Mouse (Mus musculus) liver, embryonic 14.5 days (tissue): ENCODE results near the gene Prpf3. TPM values are rescaled to one million over a fixed set of nuclear protein-coding genes. Genes with fewer than 3 reads are reported as not detected.

ENCODE experiments used
- ATAC-seq: fragments of 200-750 bp; cut with Nextera tagmentation; 2 replicates; pipeline ENCODE4 v1.8.0; 2017; ENCODE audit warnings: moderate number of reproducible peaks, mild to moderate bottlenecking, moderate library complexity; ENCODE audit not compliant: insufficient read depth
- DNase-seq, 3 experiments: peaks; one replicate each; pipeline ENCODE4 v3.0.0-alpha.2; 2012 to 2013; ENCODE audit warnings: low read depth in 3 of 3, low spot score in 3 of 3
- H3K27ac ChIP-seq: fragments of 300-500 bp; sonication (generic); 2 replicates; pipeline ENCODE4 v1.5.1; 2014; ENCODE audit warnings: moderate library complexity, mild to moderate bottlenecking, control low read depth, inconsistent platforms
- H3K27me3 ChIP-seq: fragments of 300-500 bp; sonication (generic); 2 replicates; pipeline ENCODE4 v1.6.1; 2014; ENCODE audit warnings: mild to moderate bottlenecking, low read length, moderate library complexity; ENCODE audit not compliant: control insufficient read depth, insufficient read depth
- H3K36me3 ChIP-seq: fragments of 300-500 bp; sonication (generic); replicated peaks from 2 replicates; pipeline ENCODE4 v1.6.1; 2014; ENCODE audit warnings: low read depth; ENCODE audit not compliant: control insufficient read depth, insufficient read depth
- H3K4me1 ChIP-seq, 2 experiments: fragments of 200-500 bp in 1 of 2; fragments of 300-500 bp in 1 of 2; sonication (generic) in 1 of 2; replicated peaks; 2 replicates each; pipeline ENCODE4 v1.6.1; 2012 to 2014; ENCODE audit warnings: antibody characterized with exemption in 1 of 2, inconsistent platforms in 1 of 2, low read length in 1 of 2; ENCODE audit not compliant: control insufficient read depth in 2 of 2, insufficient read depth in 2 of 2
- H3K4me2 ChIP-seq: fragments of 300-500 bp; sonication (generic); 2 replicates; pipeline ENCODE4 v1.6.1; 2014; ENCODE audit warnings: low read depth, mild to moderate bottlenecking, control low read depth, moderate library complexity
- H3K4me3 ChIP-seq, 2 experiments: fragments of 200-500 bp in 1 of 2; fragments of 300-500 bp in 1 of 2; sonication (generic) in 1 of 2; 2 replicates each; pipeline ENCODE4 v1.5.1; 2012 to 2014; ENCODE audit warnings: low read depth in 2 of 2, low read length in 2 of 2, mild to moderate bottlenecking in 2 of 2, control low read depth in 1 of 2, inconsistent platforms in 1 of 2, moderate library complexity in 1 of 2; ENCODE audit not compliant: insufficient read depth in 1 of 2
- H3K9ac ChIP-seq: fragments of 300-500 bp; sonication (generic); replicated peaks from 2 replicates; pipeline ENCODE4 v1.6.1; 2014; ENCODE audit warnings: mild to moderate bottlenecking, control low read depth, moderate library complexity
- H3K9me3 ChIP-seq: fragments of 300-500 bp; sonication (generic); 2 replicates; pipeline ENCODE4 v1.6.1; 2016; ENCODE audit warnings: low read length, mixed read lengths; ENCODE audit not compliant: control insufficient read depth
- CTCF ChIP-seq: IDR thresholded peaks from 2 replicates; pipeline ENCODE4 v1.5.1; 2016; ENCODE audit warnings: antibody characterized with exemption, low read depth, control low read depth
- EP300 ChIP-seq: IDR thresholded peaks from 2 replicates; pipeline ENCODE4 v1.6.1; 2016; ENCODE audit warnings: antibody characterized with exemption, low read depth
- WGBS: fragments of 180-500 bp; shearing (Covaris S2); extraction: QIAGEN DNeasy Blood & Tissue Kit; methylation state at CpG from one replicate; pipeline ENCODE4 v1.1.7; 2014; ENCODE audit not compliant: insufficient replicate concordance; 5-methylcytosine and 5-hydroxymethylcytosine counted together
- polyA plus RNA-seq, 2 experiments: library from polyadenylated mRNA; depleted of rRNA in 1 of 2; stranded (reverse) in 1 of 2; unstranded in 1 of 2; fragments of >200 nt; fragmentation: Nextera tagmentation in 1 of 2; extraction: Ambion mirVana in 1 of 2; gene quantifications; 2 replicates each; pipeline versions ENCODE4 v1.2.1 to v1.2.3; 2012 to 2014

Gene Prpf3
- polyA plus RNA-seq, 2 experiments: 18.9 to 27.2 TPM

DNA sequence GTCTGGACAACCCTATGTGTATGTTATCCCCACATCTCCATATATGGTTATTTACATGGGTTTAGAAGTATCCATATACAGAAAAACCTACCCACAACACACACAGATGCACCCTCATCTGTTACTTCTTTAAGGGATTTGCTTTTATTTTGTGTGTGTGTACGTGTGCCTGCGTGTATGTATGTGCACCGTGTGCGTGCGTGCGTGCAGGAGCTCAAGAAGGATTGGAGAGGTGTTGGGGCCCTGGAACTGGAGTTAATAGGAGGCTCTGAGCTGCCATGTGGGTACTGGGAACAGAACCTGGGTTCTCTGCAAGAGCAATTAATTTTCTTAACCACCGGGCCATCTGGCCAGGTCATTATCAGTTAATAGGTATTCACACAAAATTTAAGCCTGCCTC, 16.4 kb upstream of the Prpf3 start:
- Histone ChIP-seq H3K27ac (peak overlapping the region; percentile 52), H3K4me1 (peaks cover 5 to 18% of the 10 kb centered on the region in 2 experiments)
- WGBS: 56% methylated on average over 7 of the region's 7 CpGs

DNA sequence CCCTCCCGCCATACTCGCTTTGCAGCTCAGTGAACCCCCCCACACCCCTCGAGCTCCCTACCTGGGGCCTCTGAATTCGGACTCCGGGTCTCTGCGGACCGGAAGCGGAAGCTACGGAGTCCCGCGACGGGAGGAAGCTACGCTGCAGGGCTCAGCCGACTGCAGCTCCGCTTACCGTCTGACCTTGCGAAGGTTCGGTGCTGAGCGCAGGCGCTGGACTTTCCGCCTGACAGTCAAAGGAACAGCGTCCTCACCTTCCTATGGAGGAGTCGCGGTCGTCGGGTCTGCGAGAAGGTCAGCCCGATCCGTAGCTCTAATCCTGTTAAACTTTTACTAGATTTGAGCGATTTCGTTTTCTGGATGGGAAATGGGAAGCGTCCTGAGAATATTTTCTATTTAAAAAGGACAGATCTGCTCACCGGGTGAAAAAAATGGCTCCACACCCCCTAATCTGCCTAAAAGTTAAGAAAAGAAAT, 15.7 kb upstream of the Prpf3 start, which contains the start of gene Mrps21:
Gene Mrps21 (minus strand): TSS at position 128 of the 476 bp plus-strand sequence.
- Histone ChIP-seq H3K4me1 (peaks cover 5 to 18% of the 10 kb centered on the region in 2 experiments), H3K27me3 (no peaks in the 10 kb centered on the region), H3K9me3 (no peaks in the 10 kb centered on the region), H3K36me3 (peaks cover 6% of the 10 kb centered on the region; the same call in 1 of the 2 replicates), H3K9ac (peak within 1 kb of the TSS; percentile 79), H3K27ac (peak within 1 kb of the TSS; percentile 73), H3K4me2 (peak within 1 kb of the TSS; percentile 93), H3K4me3 (peak within 1 kb of the TSS; percentile 65 to 69)
- under 1% methylated on average over 33 of the region's 33 CpGs for whole genome bisulfite sequencing
- ATAC-seq (peak; percentile 96), DNase-seq (peak; percentile 80 to 81 (median 81))
- peak; percentile 25; the same call in 1 of the 2 replicates for TF ChIP-seq CTCF
- no peak for TF ChIP-seq EP300

More for the DNA sequence above, 16.4 kb upstream of the Prpf3 start:
- H3K4me3 ChIP-seq: peak overlapping the region; percentile 65 to 69
- peak overlapping the region; percentile 93 for H3K4me2 ChIP-seq
- no peak for TF ChIP-seq EP300
- no peak for TF ChIP-seq CTCF
- no peaks in the 10 kb centered on the region for H3K27me3 ChIP-seq
- H3K36me3 ChIP-seq: peaks cover 6% of the 10 kb centered on the region; the same call in 1 of the 2 replicates
- H3K9me3 ChIP-seq: no peaks in the 10 kb centered on the region
- no peak for DNase-seq
- ATAC-seq: no peak
- H3K9ac ChIP-seq: peak overlapping the region; percentile 79

DNA sequence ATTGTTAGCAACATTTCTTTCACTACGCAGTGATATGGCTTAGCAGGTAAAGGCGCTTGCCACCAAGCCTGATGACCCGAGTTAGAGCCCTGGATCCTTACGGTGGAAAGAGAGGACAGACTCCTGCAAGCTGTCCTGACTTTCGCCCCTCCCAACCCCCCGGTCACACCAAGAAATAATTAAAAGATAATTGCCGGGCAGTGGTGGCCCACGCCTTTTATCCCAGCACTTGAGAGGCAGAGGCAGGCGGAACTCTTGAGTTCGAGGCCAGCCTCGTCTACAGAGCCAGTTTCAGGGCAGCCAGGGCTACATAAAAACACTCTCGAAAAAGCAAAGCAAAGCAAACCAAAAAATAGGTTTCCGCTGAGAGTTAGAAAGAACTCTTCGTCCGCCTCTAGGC, 15.3 kb upstream of the Prpf3 start:
- no peaks in the 10 kb centered on the region for H3K9me3 ChIP-seq
- 3% methylated on average over 15 of the region's 15 CpGs for WGBS
- peak overlapping the region; percentile 79 for H3K9ac ChIP-seq
- no peak for TF ChIP-seq EP300
- TF ChIP-seq CTCF: no peak
- DNase-seq: no peak
- peak; percentile 50 for ATAC-seq
- peak overlapping the region; percentile 65 to 69 for H3K4me3 ChIP-seq
- no peaks in the 10 kb centered on the region for H3K27me3 ChIP-seq
- peaks cover 5 to 18% of the 10 kb centered on the region in 2 experiments for H3K4me1 ChIP-seq
- H3K27ac ChIP-seq: peak overlapping the region; percentile 73
- H3K4me2 ChIP-seq: peak overlapping the region; percentile 93
- H3K36me3 ChIP-seq: peaks cover 6% of the 10 kb centered on the region; the same call in 1 of the 2 replicates

DNA sequence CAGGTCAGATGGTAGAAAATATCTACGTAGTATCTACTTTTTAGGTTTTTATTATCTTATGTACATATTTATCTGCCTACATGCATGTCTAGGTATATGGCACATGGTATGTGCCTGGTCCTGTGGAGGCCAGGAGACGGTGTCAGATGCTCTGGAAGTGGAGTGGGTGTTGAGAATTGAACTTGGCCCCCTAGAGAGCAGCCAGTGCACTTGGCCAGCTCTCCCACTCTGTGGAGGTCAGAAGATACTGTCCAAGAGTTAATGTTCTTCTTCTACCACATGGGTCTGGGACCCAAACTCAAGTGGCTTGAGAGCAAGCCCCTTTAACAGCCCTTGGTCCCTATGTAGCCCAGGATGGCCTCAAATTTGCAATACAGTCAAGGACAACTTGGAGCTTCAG, 11.7 kb upstream of the Prpf3 start:
- Histone ChIP-seq H3K4me3 (no peak overlapping the region), H3K9ac (no peak overlapping the region), H3K4me1 (peaks cover 0 to 9% of the 10 kb centered on the region in 2 experiments; a peak in 3 of 4 replicates), H3K36me3 (peaks cover 6% of the 10 kb centered on the region), H3K4me2 (no peak overlapping the region), H3K27me3 (no peaks in the 10 kb centered on the region), H3K9me3 (no peaks in the 10 kb centered on the region), H3K27ac (no peak overlapping the region)
- no peak for DNase-seq
- 81% methylated on average over 2 of the region's 2 CpGs for WGBS
- no peak for TF ChIP-seq CTCF
- no peak for TF ChIP-seq EP300
- ATAC-seq: no peak

DNA sequence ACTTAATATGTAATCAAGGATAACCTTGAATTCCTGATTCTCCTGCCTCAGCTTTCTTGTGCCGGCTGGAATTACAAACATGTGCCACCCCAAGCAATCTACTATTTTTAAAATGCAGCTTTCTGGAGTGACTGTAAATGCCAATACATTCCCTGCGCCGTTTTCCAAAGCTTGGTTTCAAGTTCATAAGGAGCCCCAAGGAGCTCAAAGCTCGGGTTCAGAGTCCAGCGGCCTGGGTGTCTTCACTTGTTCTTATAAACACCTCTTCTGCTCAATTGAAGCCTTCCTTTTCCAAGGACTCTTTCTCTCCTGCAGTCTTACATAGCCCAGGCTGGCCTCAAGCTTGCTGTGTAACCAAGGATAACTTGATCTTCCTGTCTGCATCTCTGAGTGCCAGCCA, 10.4 kb upstream of the Prpf3 start:
- no peak for TF ChIP-seq EP300
- no peak for TF ChIP-seq CTCF
- peaks cover 0 to 5% of the 10 kb centered on the region in 2 experiments; a peak in 2 of 4 replicates for H3K4me1 ChIP-seq
- WGBS: 76% methylated on average over 5 of the region's 5 CpGs
- H3K27ac ChIP-seq: no peak overlapping the region
- no peak overlapping the region for H3K4me3 ChIP-seq
- DNase-seq (no peak), ATAC-seq (no peak)
- H3K9ac ChIP-seq: no peak overlapping the region
- peaks cover 6% of the 10 kb centered on the region for H3K36me3 ChIP-seq
- H3K27me3 ChIP-seq: no peaks in the 10 kb centered on the region
- no peak overlapping the region for H3K4me2 ChIP-seq
- H3K9me3 ChIP-seq: no peaks in the 10 kb centered on the region
